15 mouse cellular contexts compared by ENCODE assay signal in the genomic region with DNA sequence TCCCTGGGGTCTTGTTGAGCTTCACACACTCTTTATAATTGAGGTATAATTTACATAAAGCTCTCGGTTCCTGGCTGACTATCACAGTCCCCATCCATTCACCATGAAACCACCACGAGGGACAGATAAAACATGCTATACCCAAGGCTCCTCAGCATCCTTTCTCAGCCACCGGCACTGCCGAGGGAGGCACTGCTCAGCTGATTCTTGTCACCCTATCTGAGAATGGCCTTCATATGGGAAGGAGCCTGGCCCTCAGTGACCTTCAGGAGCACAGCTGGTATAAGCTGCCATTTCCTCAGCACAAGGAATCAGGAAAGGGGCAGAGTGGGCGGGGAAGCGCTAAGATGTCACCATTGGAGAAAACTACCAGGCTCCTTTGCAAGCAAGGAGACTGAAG.
"Had no signal": no experiment of that assay in that cellular context is flagged by ENCODE, and none has a peak within 500 bp of the region (broad histone marks: within the 10 kb centered on the region; RNA-seq: fewer than 3 reads in every experiment).

No protein-coding gene starts in this region.

- ATAC-seq: lung, postnatal 0 days had no signal

- H3K9ac ChIP-seq: liver, embryonic 15.5 days; neural tube, embryonic 12.5 days had no signal

- DNase-seq: kidney, adult 8-10 months; kidney, postnatal 25 days; lung, adult 2 months; lung, postnatal 36 days; midbrain, embryonic 14.5 days; right cerebral cortex, postnatal 14 days; thymus, adult 2 months; thymus, postnatal 25 days had no signal

- H3K9me3 ChIP-seq: limb, embryonic 10.5 days; liver, embryonic 15.5 days; neural tube, embryonic 12.5 days had no signal

- H3K4me2 ChIP-seq: liver, embryonic 11.5 days; liver, embryonic 15.5 days; neural tube, embryonic 12.5 days had no signal

- H3K36me3 ChIP-seq: limb, embryonic 10.5 days; liver, embryonic 15.5 days; neural tube, embryonic 12.5 days had no signal

- H3K27ac ChIP-seq: left cerebral cortex, adult 2 months; limb, embryonic 10.5 days; liver, embryonic 15.5 days; neural tube, embryonic 12.5 days; stomach, postnatal 0 days had no signal

- H3K4me3 ChIP-seq: left cerebral cortex, adult 2 months; limb, embryonic 10.5 days; liver, embryonic 15.5 days; neural tube, embryonic 12.5 days had no signal

- H3K4me1 ChIP-seq: neural tube, embryonic 12.5 days had no signal

- H3K27me3 ChIP-seq: liver, embryonic 15.5 days; neural tube, embryonic 12.5 days had no signal
